Mouse (Mus musculus) kidney, postnatal 0 days (tissue): ENCODE data around the gene 4930402K13Rik. TPM values are rescaled to one million over a fixed set of nuclear protein-coding genes. Genes with fewer than 3 reads are reported as not detected.

Source experiments
- ATAC-seq: fragments of 200-750 bp; cut with Nextera tagmentation; replicated peaks from 2 replicates; pipeline ENCODE4 v1.8.0; 2017; ENCODE audit warnings: low read depth, moderate number of reproducible peaks, moderate TSS enrichment, moderate library complexity; ENCODE audit not compliant: low FRiP score
- DNase-seq: peaks from one replicate; pipeline ENCODE4 v3.0.0-alpha.2; 2016; ENCODE audit warnings: low spot score
- H3K27ac ChIP-seq: fragments of 300-500 bp; sonication (generic); 2 replicates; pipeline ENCODE4 v1.5.1; 2014; ENCODE audit warnings: mild to moderate bottlenecking
- H3K27me3 ChIP-seq: fragments of 300-500 bp; sonication (generic); 2 replicates; pipeline ENCODE4 v1.6.1; 2014; ENCODE audit warnings: low read length, mixed read lengths; ENCODE audit not compliant: insufficient read depth
- H3K36me3 ChIP-seq: fragments of 300-500 bp; sonication (generic); 2 replicates; pipeline ENCODE4 v1.6.1; 2014; ENCODE audit warnings: low read length, mixed read lengths; ENCODE audit not compliant: insufficient read depth
- H3K4me1 ChIP-seq: fragments of 300-500 bp; sonication (generic); replicated peaks from 2 replicates; pipeline ENCODE4 v1.6.1; 2014; ENCODE audit warnings: antibody characterized with exemption, low read length, mixed read lengths; ENCODE audit not compliant: insufficient read depth
- H3K4me2 ChIP-seq: fragments of 300-500 bp; sonication (generic); 2 replicates; pipeline ENCODE4 v1.6.1; 2014; ENCODE audit warnings: mild to moderate bottlenecking, low read length, moderate library complexity, mixed read lengths
- H3K4me3 ChIP-seq: fragments of 300-500 bp; sonication (generic); replicated peaks from 2 replicates; pipeline ENCODE4 v1.5.1; 2014; ENCODE audit warnings: low read depth, low read length
- H3K9ac ChIP-seq: fragments of 300-500 bp; sonication (generic); 2 replicates; pipeline ENCODE4 v1.6.1; 2014; ENCODE audit warnings: low read depth, low read length
- H3K9me3 ChIP-seq: fragments of 300-500 bp; sonication (generic); replicated peaks from 2 replicates; pipeline ENCODE4 v1.6.1; 2016; ENCODE audit warnings: low read length, inconsistent platforms, mixed read lengths
- CTCF ChIP-seq: IDR thresholded peaks from 2 replicates; pipeline ENCODE4 v1.5.1; 2016; ENCODE audit warnings: antibody characterized with exemption, low read depth, mild to moderate bottlenecking, moderate library complexity
- WGBS: fragments of 180-500 bp; shearing (Covaris S2); extraction: QIAGEN DNeasy Blood & Tissue Kit; methylation state at CpG from one replicate; pipeline ENCODE4 v1.1.7; 2014; 5-methylcytosine and 5-hydroxymethylcytosine counted together
- polyA plus RNA-seq: library from polyadenylated mRNA; unstranded; fragments of >200 nt; fragmentation: Nextera tagmentation; extraction: Ambion mirVana; gene quantifications from 2 replicates; pipeline ENCODE4 v1.2.1, GENCODE M21; 2015

4930402K13Rik gene
- polyA plus RNA-seq, 1 experiment from 2014 or later, result not detected

DNA sequence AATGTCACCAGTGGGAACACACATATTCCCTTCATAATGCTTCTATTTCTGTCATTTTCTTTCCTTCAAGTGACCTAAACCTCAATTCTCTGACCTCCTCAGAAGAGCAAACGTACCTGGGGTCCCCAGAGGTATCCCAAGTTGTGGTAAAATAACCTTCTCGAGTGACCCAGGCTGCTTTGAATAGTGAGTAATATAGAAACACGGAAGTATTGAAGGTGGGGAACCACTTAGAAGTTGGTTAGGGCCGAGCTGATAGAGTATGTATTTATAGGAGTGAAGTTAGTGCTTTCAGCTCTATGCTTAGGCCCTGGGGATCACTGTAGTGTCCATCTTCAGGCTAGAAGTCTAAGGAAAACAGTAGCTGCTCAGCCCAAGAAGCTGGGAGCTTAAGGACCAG lies 20.6 kb downstream of the 4930402K13Rik start:
- Histone ChIP-seq H3K4me3 (no peak overlapping the region), H3K4me2 (no peak overlapping the region)

DNA sequence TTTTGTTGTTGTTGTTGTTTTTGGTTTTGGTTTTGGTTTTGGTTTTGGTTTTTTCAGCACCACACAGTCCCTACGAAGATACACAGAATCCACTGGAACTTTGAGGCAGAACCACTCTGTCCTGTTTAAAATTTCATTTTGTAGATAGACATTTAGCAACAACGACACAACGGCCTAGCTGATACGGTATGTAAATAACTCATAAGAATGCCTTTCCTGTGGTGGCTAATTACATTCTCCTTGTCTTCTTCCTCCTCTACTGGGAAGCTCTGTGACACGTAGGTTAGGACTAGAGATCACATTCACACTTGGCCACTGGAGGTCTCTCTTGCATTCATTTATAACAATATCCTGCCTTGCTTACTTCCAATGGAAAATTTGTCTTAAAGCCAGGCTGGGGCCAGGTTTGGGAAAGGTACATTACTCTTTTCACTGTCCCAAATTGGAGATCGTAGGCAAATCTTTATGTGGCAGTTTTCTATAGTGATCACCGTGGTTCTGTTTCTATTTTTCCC lies 24.0 kb downstream of the 4930402K13Rik start:
- Histone ChIP-seq H3K9ac (no peak overlapping the region), H3K36me3 (no peaks in the 10 kb centered on the region), H3K9me3 (no peaks in the 10 kb centered on the region), H3K27ac (no peak overlapping the region), H3K4me3 (no peak overlapping the region), H3K4me2 (no peak overlapping the region), H3K4me1 (no peaks in the 10 kb centered on the region), H3K27me3 (no peaks in the 10 kb centered on the region)
- TF ChIP-seq CTCF, result peak; percentile 66
- DNase-seq (peak; percentile 75), ATAC-seq (no peak)
- 41% methylated on average over 7 of the region's 7 CpGs for WGBS

More for the DNA sequence above, 20.6 kb downstream of the 4930402K13Rik start:
- no peaks in the 10 kb centered on the region for H3K36me3 ChIP-seq
- H3K9me3 ChIP-seq, result no peaks in the 10 kb centered on the region
- H3K27me3 ChIP-seq, result no peaks in the 10 kb centered on the region
- no peak overlapping the region for H3K27ac ChIP-seq
- H3K4me1 ChIP-seq, result no peaks in the 10 kb centered on the region
- 67% methylated on average over 4 of the region's 4 CpGs for WGBS
- no peak for ATAC-seq
- no peak overlapping the region for H3K9ac ChIP-seq
- TF ChIP-seq CTCF, result no peak
- DNase-seq, result no peak

- H3K27ac ChIP-seq, result no peak overlapping the region
- H3K4me2 ChIP-seq, result no peak overlapping the region
- no peak overlapping the region for H3K9ac ChIP-seq
- H3K4me1 ChIP-seq, result no peaks in the 10 kb centered on the region
- no peaks in the 10 kb centered on the region for H3K36me3 ChIP-seq
- no peaks in the 10 kb centered on the region for H3K9me3 ChIP-seq
- H3K4me3 ChIP-seq, result no peak overlapping the region
- 70% methylated on average over 4 of the region's 4 CpGs for WGBS
- TF ChIP-seq CTCF, result no peak
- DNase-seq, result no peak
- H3K27me3 ChIP-seq, result no peaks in the 10 kb centered on the region
- ATAC-seq, result no peak
These were observed 35.1 kb downstream of the 4930402K13Rik start for GRCm38 (mm10) chrX:9139290-9139948.

- Histone ChIP-seq H3K4me2 (no peak overlapping the region), H3K27ac (no peak overlapping the region), H3K36me3 (no peaks in the 10 kb centered on the region), H3K9ac (no peak overlapping the region), H3K27me3 (no peaks in the 10 kb centered on the region), H3K4me3 (no peak overlapping the region), H3K9me3 (no peaks in the 10 kb centered on the region), H3K4me1 (no peaks in the 10 kb centered on the region)
- DNase-seq, result peak; percentile 8
- ATAC-seq, result no peak
- no peak for TF ChIP-seq CTCF
- 34% methylated on average over 2 of the region's 2 CpGs for WGBS
These were observed 38.3 kb downstream of the 4930402K13Rik start for GRCm38 (mm10) chrX:9142669-9143068.

Other genes with a start within 250 kb of the 4930402K13Rik start
- gene Gm5751, start 230.3 kb upstream of the 4930402K13Rik start, polyA plus RNA-seq, result not detected in 2 replicates
- gene B630019K06Rik, start 212.2 kb upstream of the 4930402K13Rik start, polyA plus RNA-seq, result 4.3 and 4.9 TPM in 2 replicates
- gene Fthl17b, start 141.6 kb upstream of the 4930402K13Rik start, polyA plus RNA-seq, result not detected in 2 replicates
- gene Fthl17c, start 128.0 kb upstream of the 4930402K13Rik start, polyA plus RNA-seq, result not detected in 2 replicates
- not detected in 2 replicates for gene Fthl17d, start 117.8 kb upstream of the 4930402K13Rik start, polyA plus RNA-seq
- not detected in 2 replicates for gene Fthl17e, start 71.1 kb upstream of the 4930402K13Rik start, polyA plus RNA-seq
- not detected in 2 replicates for gene Fthl17f, start 41.5 kb upstream of the 4930402K13Rik start, polyA plus RNA-seq
- 0.71 and 0.82 TPM in 2 replicates for gene Lancl3, start 95.3 kb downstream of the 4930402K13Rik start, polyA plus RNA-seq
- gene Gm14862, start 152.3 kb downstream of the 4930402K13Rik start, polyA plus RNA-seq, result not detected in 2 replicates
- gene Xk, start 168.2 kb downstream of the 4930402K13Rik start, polyA plus RNA-seq, result 0.47 and 0.61 TPM in 2 replicates
- gene H2al1m, start 179.2 kb downstream of the 4930402K13Rik start, polyA plus RNA-seq, result not detected in 2 replicates
- gene H2al1k, start 246.1 kb downstream of the 4930402K13Rik start, polyA plus RNA-seq, result not detected in 2 replicates